Mouse (Mus musculus) embryonic fibroblast, embryonic 13.5 days (primary cell): ENCODE measurements around the gene Myocd. TPM values are rescaled to one million over a fixed set of nuclear protein-coding genes. Genes with fewer than 3 reads are reported as not detected.

ENCODE experiments used
- H3K27ac ChIP-seq: 2 replicates; pipeline ENCODE4 v1.5.1; 2012; ENCODE audit warnings: low read length, control low read depth, inconsistent platforms; ENCODE audit not compliant: insufficient read depth
- H3K4me1 ChIP-seq: 2 replicates; pipeline ENCODE4 v1.6.1; 2011; ENCODE audit warnings: low read length; ENCODE audit not compliant: control insufficient read depth, insufficient read depth
- H3K4me3 ChIP-seq: 2 replicates; pipeline ENCODE4 v1.5.1; 2011; ENCODE audit warnings: mild to moderate bottlenecking, control low read depth, low read length; ENCODE audit not compliant: insufficient read depth
- CTCF ChIP-seq: IDR thresholded peaks from 2 replicates; pipeline ENCODE4 v1.5.1; 2011; ENCODE audit warnings: mild to moderate bottlenecking, control low read depth, low read length, moderate library complexity, borderline replicate concordance; ENCODE audit not compliant: insufficient read depth
- POLR2A ChIP-seq: IDR thresholded peaks from 2 replicates; pipeline ENCODE4 v1.6.1; 2011; ENCODE audit warnings: low read depth, mild to moderate bottlenecking, control low read depth, low read length, moderate library complexity
- polyA plus RNA-seq: library from polyadenylated mRNA; stranded (reverse); fragments of >200 nt; gene quantifications from 2 replicates; pipeline ENCODE4 v1.2.4, GENCODE M21; 2011; ENCODE audit warnings: low read depth; ENCODE audit not compliant: missing spikeins, insufficient read length

Myocd gene
- polyA plus RNA-seq, 1 experiment = 0.79 TPM

DNA sequence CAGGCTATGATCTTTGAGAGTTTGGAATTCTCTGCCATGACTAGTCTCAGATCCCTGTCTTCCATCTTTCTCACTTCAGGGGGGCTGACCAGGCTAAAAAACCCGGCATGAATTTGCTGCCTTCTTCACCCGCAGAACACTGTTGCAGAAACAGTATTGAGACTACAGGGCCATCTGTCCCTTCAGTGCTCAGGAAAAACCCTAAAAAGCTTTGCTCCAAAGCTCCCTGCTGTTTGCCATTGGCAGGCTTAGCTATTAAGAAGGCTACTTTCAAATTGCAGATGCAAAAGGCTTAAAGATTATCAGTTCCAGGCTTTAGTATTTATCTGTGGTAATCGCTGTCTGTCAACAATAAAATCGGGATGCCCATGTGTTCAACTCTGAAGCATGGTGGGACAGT, 38.0 kb downstream of the Myocd start:
- Histone ChIP-seq H3K4me1 (peaks cover 3% of the 10 kb centered on the region; the same call in 1 of the 2 replicates), H3K27ac (no peak overlapping the region), H3K4me3 (no peak overlapping the region)
- TF ChIP-seq POLR2A (no peak), CTCF (no peak)

DNA sequence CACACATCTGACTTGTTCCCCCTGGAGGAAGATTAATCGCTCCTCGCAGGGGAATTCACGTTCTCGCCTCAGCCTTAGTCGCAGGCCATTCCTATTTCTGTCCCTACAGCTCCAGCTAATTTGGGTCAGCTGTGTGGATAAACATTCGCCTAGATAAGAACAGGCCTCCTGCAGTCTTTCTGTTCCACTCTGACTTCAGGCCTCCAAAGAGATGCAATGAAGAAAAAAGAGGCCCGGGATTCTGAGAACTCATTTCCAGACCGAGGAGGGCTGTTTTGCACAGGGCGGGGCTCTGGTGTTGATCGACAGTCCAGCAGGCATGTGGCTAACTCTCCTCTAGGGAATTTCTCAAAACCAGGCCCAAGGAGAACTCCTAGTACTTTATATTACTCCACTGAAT, 43.0 kb downstream of the Myocd start:
- Histone ChIP-seq H3K27ac (peak overlapping the region; percentile 57; the same call in 1 of the 2 replicates), H3K4me3 (no peak overlapping the region), H3K4me1 (0 out of 2 replicates have a peak, but pooled peaks cover 3% of the 10 kb centered on the region)
- TF ChIP-seq POLR2A (no peak), CTCF (no peak)

DNA sequence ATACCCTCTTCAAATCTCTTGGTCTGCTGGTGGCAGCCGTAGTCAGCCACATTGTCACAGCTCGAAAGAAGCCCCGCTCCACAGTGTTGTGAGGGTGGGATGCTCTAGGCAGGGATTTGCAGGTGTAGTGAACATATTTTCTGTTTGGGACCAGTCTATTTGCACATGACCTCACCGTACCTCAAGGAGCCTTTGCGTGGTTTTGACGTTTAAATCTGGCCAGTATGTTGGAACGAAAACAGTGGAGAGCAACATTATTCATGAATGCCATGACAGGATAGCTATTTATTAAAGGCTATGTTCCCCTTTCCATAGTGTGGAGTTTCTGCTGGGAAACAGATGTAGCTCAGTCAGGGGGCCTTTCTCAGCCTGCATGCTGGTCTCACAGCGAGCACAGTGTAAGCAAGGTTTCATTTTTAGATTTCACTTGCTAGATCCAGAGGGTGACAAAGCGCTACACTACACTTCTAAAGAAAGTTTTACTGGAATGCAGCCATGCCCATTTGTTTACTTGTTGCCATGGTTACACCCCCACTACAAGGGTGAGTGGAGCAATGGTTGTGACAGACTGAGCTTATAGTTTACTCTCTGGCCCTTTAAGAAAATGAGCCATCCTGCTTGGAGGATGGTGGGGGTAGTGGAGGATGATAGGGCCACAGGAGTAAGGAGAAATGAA, 54.7 kb downstream of the Myocd start:
- H3K27ac ChIP-seq = no peak overlapping the region
- H3K4me1 ChIP-seq = peaks cover 7% of the 10 kb centered on the region
- H3K4me3 ChIP-seq = no peak overlapping the region
- TF ChIP-seq POLR2A = no peak
- no peak for TF ChIP-seq CTCF

DNA sequence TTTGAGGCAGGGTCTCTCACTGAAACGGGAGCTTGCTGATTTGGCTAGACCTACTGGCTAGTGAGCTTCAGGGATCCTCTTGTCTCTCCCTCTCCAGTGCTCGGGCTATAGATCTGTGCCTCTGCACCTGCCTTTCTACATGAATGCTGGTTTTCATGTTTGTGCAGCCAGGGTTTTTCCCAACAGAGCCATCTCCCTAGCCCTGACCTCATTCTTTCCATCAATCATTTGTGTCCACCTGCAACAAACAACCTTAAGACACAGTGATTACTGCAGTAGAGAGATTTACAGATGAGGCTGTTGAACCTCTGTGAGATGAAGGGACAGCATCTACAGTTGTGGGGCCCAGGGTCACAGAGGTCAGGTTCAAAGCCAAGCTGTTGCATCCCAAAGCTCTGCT, 56.0 kb downstream of the Myocd start:
- Histone ChIP-seq H3K4me1 (peaks cover 7% of the 10 kb centered on the region), H3K27ac (no peak overlapping the region), H3K4me3 (no peak overlapping the region)
- no peak for TF ChIP-seq POLR2A
- TF ChIP-seq CTCF = no peak

DNA sequence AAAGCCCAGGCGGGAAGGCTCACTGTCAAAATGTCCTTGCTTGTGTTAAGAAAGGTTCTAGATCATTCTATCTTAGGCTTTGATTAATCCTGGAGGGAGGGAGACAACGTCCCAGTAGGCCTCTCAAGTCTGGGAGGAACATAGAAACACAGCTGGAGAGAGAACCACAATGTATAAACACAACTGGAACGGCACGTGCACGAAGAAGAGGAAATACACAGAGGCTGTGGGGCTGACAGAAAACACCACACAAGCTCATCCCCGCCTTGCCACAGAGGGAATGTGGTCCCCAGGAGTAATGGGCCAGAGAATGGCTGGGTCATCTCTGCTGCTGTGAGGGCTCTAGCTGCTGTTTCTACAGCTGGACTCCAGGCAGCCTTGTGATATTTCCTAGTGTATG, 58.1 kb downstream of the Myocd start:
- Histone ChIP-seq H3K27ac (no peak overlapping the region), H3K4me1 (peaks cover 7% of the 10 kb centered on the region), H3K4me3 (no peak overlapping the region)
- TF ChIP-seq CTCF = no peak
- TF ChIP-seq POLR2A = no peak

DNA sequence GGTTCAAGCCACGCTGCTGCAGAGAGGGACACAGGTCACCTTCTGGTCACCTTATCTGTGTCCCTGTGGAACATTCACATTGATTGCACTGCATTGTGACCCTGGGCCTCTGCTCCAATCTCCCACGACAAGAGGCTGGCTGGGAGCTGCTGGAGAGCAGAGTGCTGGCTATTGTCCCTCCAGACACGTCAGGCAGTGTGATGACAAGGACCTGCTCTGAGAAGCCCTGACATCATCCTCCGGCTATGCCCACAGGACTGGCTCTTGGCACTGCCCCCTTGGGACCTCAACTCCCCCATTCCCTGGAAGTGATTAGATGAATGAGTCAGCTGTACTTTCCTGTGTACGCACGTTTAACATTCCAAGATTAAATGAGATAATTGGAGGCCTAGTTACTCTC, 60.3 kb downstream of the Myocd start:
- Histone ChIP-seq H3K4me1 (no peaks in the 10 kb centered on the region; the same call in 1 of the 2 replicates), H3K27ac (no peak overlapping the region), H3K4me3 (no peak overlapping the region)
- no peak for TF ChIP-seq CTCF
- TF ChIP-seq POLR2A = no peak

DNA sequence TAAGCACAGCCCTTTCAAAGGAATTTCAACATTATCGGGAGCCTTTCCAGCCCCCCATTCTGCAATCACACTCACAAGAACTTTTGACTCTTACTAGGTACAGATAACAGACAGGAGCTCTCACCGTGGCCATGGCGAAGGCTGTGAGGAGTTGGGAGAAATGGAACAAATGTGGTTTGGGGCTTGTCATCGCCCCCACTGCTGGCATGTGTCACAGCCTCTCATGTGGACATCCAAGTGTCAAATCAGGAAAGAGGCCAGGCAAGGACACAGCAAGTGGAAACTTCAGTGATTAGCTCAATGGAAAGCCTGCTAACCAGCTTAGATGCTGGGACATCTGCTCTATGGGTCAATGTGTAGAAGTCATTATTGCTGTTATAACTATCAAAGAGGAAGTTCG, 64.5 kb downstream of the Myocd start:
- Histone ChIP-seq H3K4me1 (no peaks in the 10 kb centered on the region; the same call in 1 of the 2 replicates), H3K27ac (no peak overlapping the region), H3K4me3 (no peak overlapping the region)
- TF ChIP-seq CTCF = no peak
- no peak for TF ChIP-seq POLR2A

DNA sequence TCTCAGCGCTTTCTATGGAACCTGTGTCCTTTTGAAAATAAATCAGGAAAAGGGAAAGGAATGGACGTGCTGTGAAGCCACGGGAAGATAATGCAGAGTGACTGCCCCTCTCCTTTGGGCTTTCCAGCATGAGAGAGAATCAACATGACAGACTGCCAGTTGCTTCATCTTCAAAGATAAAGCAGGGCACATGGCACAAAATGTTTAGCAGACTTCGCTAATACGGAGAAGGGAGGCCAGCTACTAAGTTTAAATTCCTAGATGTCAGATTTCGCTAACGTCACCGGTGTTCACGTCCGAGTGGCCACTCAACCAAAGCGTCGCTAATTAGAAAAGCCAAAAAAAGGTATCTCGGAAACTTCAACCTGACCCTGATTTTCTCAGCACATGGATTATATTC, 65.1 kb downstream of the Myocd start:
- H3K4me1 ChIP-seq = no peaks in the 10 kb centered on the region; the same call in 1 of the 2 replicates
- H3K27ac ChIP-seq = no peak overlapping the region
- H3K4me3 ChIP-seq = no peak overlapping the region
- no peak for TF ChIP-seq CTCF
- TF ChIP-seq POLR2A = no peak

DNA sequence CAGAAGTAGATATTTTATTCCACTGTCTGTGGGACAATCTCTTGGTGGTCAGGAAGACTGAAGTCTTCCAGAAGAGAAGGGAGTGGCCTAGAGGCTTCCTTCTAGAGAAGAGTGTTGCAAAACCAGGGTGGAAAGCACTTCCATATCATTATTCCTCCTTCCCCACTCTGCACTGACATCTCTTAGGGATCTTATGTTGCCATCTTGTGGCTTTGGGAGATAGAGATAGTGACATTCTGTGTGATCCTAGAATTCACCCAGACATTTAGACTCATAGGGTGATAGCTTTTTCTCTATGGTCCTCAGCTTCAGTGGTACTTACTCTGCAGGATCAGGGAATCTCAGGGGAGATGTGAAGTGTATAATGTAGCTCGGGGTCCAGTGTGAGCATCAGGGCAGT, 66.8 kb downstream of the Myocd start:
- no peak overlapping the region for H3K4me3 ChIP-seq
- H3K4me1 ChIP-seq = no peaks in the 10 kb centered on the region
- TF ChIP-seq POLR2A (no peak), CTCF (no peak)
- no peak overlapping the region for H3K27ac ChIP-seq

DNA sequence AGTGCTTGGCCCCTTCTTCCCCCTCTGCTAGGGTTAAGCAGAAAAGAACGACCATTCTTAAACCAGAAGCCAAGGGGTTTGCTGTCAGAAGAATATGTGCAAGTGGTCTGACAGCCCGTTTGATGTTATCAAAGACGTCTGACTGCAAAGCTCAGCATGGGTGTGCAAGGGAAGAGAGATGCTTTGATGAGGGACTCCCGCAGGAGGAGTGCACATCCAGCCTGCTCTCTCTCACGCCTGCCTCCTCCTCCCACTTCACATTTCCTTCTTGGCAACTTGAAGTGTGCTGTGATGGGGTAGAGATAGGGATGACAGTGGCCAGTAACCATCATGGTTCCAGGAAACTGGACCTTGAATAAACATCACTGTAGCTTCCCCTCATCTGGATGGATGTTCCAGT, 67.6 kb downstream of the Myocd start:
- TF ChIP-seq POLR2A = no peak
- TF ChIP-seq CTCF = no peak

More for the DNA sequence above, 67.6 kb downstream of the Myocd start:
- no peaks in the 10 kb centered on the region for H3K4me1 ChIP-seq
- H3K4me3 ChIP-seq = no peak overlapping the region
- H3K27ac ChIP-seq = no peak overlapping the region
